Mouse (Mus musculus) liver, postnatal 0 days (tissue): Measurements from ENCODE around the gene Glcci1.

Source experiments
- CTCF ChIP-seq: sonication (generic); IDR thresholded peaks from 2 replicates; pipeline ENCODE4 v1.5.1; 2016; ENCODE audit warnings: antibody characterized with exemption, low read depth
- EP300 ChIP-seq: IDR thresholded peaks from 2 replicates; pipeline ENCODE4 v1.6.1; 2016; ENCODE audit warnings: antibody characterized with exemption, low read depth, mild to moderate bottlenecking

DNA sequence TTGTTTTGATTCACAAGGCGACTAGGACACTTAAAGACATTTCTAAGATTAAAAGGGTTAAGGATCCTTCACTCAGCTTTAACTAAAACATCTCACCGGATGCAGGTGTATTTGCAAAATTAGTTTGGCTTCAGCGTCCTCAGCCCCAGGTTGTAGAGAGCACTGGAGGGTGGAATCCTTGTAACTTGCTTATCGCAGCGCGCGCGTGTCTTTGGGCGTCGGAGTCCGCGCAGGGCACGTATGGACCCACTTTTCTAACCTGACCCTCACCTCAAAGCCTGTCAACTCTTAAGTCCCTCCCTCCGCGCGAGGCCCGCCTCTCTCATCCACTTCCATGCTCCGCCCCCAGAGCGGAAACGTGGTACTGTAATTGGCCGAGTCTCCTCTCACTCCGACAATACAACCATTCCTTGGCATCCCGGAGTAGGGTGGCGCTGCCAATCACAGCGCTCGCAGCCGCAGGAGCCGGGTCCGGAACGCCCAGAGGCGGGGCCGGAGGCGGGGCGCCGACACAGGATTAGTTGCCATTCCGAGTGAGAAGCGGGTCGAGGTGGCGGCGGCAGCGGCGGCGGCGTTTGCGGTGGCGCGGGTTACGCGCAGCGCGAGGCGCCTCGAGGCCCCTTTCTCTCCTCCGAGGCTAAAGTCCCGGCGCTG lies 390 bp upstream of the Glcci1 start:
- TF ChIP-seq CTCF (no peak), EP300 (no peak)
